Mouse (Mus musculus): Measurements from ENCODE around the gene Nol6. TPM values are rescaled to one million over a fixed set of nuclear protein-coding genes. Genes with fewer than 3 reads are reported as not detected.

The Nol6 gene
- polyA plus RNA-seq (2015; fragmentation: Nextera tagmentation; extraction: Ambion mirVana) = 40.9 and 41.1 TPM in 2 replicates

GRCm38 (mm10) chr4:41124180-41124951 is at the start of gene Nol6:
TSS of gene Nol6 (minus strand) at chr4:41124455.
- Histone ChIP-seq H3K36me3 (replicated peaks) (peaks cover 26% of the 10 kb centered on the region), H3K27me3 (replicated peaks) (0 out of 2 replicates have a peak, but pooled peaks cover 3% of the 10 kb centered on the region), H3K9ac (peak within 1 kb of the TSS; percentile 58), H3K4me3 (peak within 1 kb of the TSS; percentile 62), H3K9me3 (no peaks in the 10 kb centered on the region), H3K27ac (peak within 1 kb of the TSS; percentile 57), H3K4me1 (peaks cover 13% of the 10 kb centered on the region), H3K4me2 (peak within 1 kb of the TSS; percentile 89)
- ATAC-seq (replicated peaks) = peak; percentile 100
- WGBS = 2% methylated on average over 29 of the region's 29 CpGs

GRCm38 (mm10) chr4:41170970-41171369 is 46.7 kb upstream of the Nol6 start:
- no peaks in the 10 kb centered on the region for H3K4me1 ChIP-seq
- no peak for ATAC-seq (replicated peaks)
- no peaks in the 10 kb centered on the region for H3K27me3 ChIP-seq (replicated peaks)
- H3K9ac ChIP-seq = no peak overlapping the region
- no peak overlapping the region for H3K4me2 ChIP-seq
- no peaks in the 10 kb centered on the region for H3K9me3 ChIP-seq
- WGBS = 86% methylated on average over 2 of the region's 2 CpGs
- no peak overlapping the region for H3K4me3 ChIP-seq
- no peak overlapping the region for H3K27ac ChIP-seq
- H3K36me3 ChIP-seq (replicated peaks) = 0 out of 2 replicates have a peak, but pooled peaks cover 7% of the 10 kb centered on the region

- Histone ChIP-seq H3K27ac (peak overlapping the region; percentile 32; the same call in 1 of the 2 replicates), H3K4me3 (no peak overlapping the region), H3K9ac (no peak overlapping the region), H3K4me1 (peaks cover 10% of the 10 kb centered on the region; the same call in 1 of the 2 replicates), H3K4me2 (no peak overlapping the region), H3K36me3 (replicated peaks) (no peaks in the 10 kb centered on the region), H3K27me3 (replicated peaks) (no peaks in the 10 kb centered on the region), H3K9me3 (no peaks in the 10 kb centered on the region)
- ATAC-seq (replicated peaks) = no peak; the same call in 1 of the 2 replicates
- WGBS = 71% methylated on average over 6 of the region's 6 CpGs
Measured at GRCm38 (mm10) chr4:41165693-41166475, 41.6 kb upstream of the Nol6 start.

- Histone ChIP-seq H3K9ac (no peak overlapping the region), H3K9me3 (no peaks in the 10 kb centered on the region), H3K27me3 (replicated peaks) (no peaks in the 10 kb centered on the region), H3K4me2 (no peak overlapping the region), H3K27ac (peak overlapping the region; percentile 32), H3K4me3 (no peak overlapping the region), H3K36me3 (replicated peaks) (no peaks in the 10 kb centered on the region), H3K4me1 (peaks cover 10% of the 10 kb centered on the region; the same call in 1 of the 2 replicates)
- WGBS = 17% methylated on average over 2 of the region's 2 CpGs
- 0 out of 2 replicates have a peak, but pooled peaks have one; percentile 7 for ATAC-seq (replicated peaks)
Measured at GRCm38 (mm10) chr4:41164974-41165373, 40.7 kb upstream of the Nol6 start.

GRCm38 (mm10) chr4:41161232-41161631 is 37.0 kb upstream of the Nol6 start:
- no peaks in the 10 kb centered on the region for H3K9me3 ChIP-seq
- no peak for ATAC-seq (replicated peaks)
- H3K27me3 ChIP-seq (replicated peaks) = no peaks in the 10 kb centered on the region
- peaks cover 13% of the 10 kb centered on the region; the same call in 1 of the 2 replicates for H3K4me1 ChIP-seq
- H3K4me3 ChIP-seq = no peak overlapping the region
- no peak overlapping the region for H3K4me2 ChIP-seq
- H3K36me3 ChIP-seq (replicated peaks) = no peaks in the 10 kb centered on the region
- no peak overlapping the region for H3K27ac ChIP-seq
- whole genome bisulfite sequencing = 98% methylated on average over 3 of the region's 3 CpGs
- H3K9ac ChIP-seq = no peak overlapping the region

GRCm38 (mm10) chr4:41158251-41158650 is 34.0 kb upstream of the Nol6 start:
- Histone ChIP-seq H3K27me3 (replicated peaks) (no peaks in the 10 kb centered on the region), H3K4me3 (no peak overlapping the region), H3K9me3 (no peaks in the 10 kb centered on the region), H3K36me3 (replicated peaks) (no peaks in the 10 kb centered on the region), H3K9ac (no peak overlapping the region), H3K4me2 (no peak overlapping the region), H3K4me1 (0 out of 2 replicates have a peak, but pooled peaks cover 3% of the 10 kb centered on the region), H3K27ac (no peak overlapping the region)
- ATAC-seq (replicated peaks) = no peak
- WGBS = 93% methylated on average over 1 of the region's 1 CpGs

GRCm38 (mm10) chr4:41156961-41157360 is 32.7 kb upstream of the Nol6 start:
- no peak overlapping the region for H3K4me2 ChIP-seq
- no peak overlapping the region for H3K4me3 ChIP-seq
- H3K9me3 ChIP-seq = no peaks in the 10 kb centered on the region
- 0 out of 2 replicates have a peak, but pooled peaks cover 3% of the 10 kb centered on the region for H3K4me1 ChIP-seq
- 85% methylated on average over 9 of the region's 9 CpGs for WGBS
- H3K27me3 ChIP-seq (replicated peaks) = no peaks in the 10 kb centered on the region
- H3K9ac ChIP-seq = no peak overlapping the region
- no peak overlapping the region for H3K27ac ChIP-seq
- ATAC-seq (replicated peaks) = no peak
- H3K36me3 ChIP-seq (replicated peaks) = no peaks in the 10 kb centered on the region

- ATAC-seq (replicated peaks) = no peak
- no peaks in the 10 kb centered on the region for H3K27me3 ChIP-seq (replicated peaks)
- H3K36me3 ChIP-seq (replicated peaks) = no peaks in the 10 kb centered on the region
- WGBS = 81% methylated on average over 3 of the region's 3 CpGs
- H3K4me2 ChIP-seq = no peak overlapping the region
- no peaks in the 10 kb centered on the region for H3K9me3 ChIP-seq
- no peak overlapping the region for H3K27ac ChIP-seq
- H3K4me3 ChIP-seq = no peak overlapping the region
- H3K9ac ChIP-seq = no peak overlapping the region
- 0 out of 2 replicates have a peak, but pooled peaks cover 3% of the 10 kb centered on the region for H3K4me1 ChIP-seq
Measured at GRCm38 (mm10) chr4:41153146-41153545, 28.9 kb upstream of the Nol6 start.

GRCm38 (mm10) chr4:41151186-41151585 is 26.9 kb upstream of the Nol6 start:
- no peaks in the 10 kb centered on the region for H3K4me1 ChIP-seq
- no peak overlapping the region for H3K4me2 ChIP-seq
- H3K4me3 ChIP-seq = no peak overlapping the region
- H3K36me3 ChIP-seq (replicated peaks) = no peaks in the 10 kb centered on the region
- ATAC-seq (replicated peaks) = no peak
- H3K9me3 ChIP-seq = no peaks in the 10 kb centered on the region
- H3K27ac ChIP-seq = no peak overlapping the region
- no peaks in the 10 kb centered on the region for H3K27me3 ChIP-seq (replicated peaks)
- 95% methylated on average over 7 of the region's 7 CpGs for WGBS
- no peak overlapping the region for H3K9ac ChIP-seq

- Histone ChIP-seq H3K27ac (no peak overlapping the region), H3K36me3 (replicated peaks) (no peaks in the 10 kb centered on the region), H3K4me3 (no peak overlapping the region), H3K9me3 (no peaks in the 10 kb centered on the region), H3K9ac (no peak overlapping the region), H3K4me2 (no peak overlapping the region), H3K4me1 (no peaks in the 10 kb centered on the region), H3K27me3 (replicated peaks) (no peaks in the 10 kb centered on the region)
- no peak for ATAC-seq (replicated peaks)
- WGBS = 72% methylated on average over 3 of the region's 3 CpGs
Measured at GRCm38 (mm10) chr4:41149891-41150290, 25.6 kb upstream of the Nol6 start.

GRCm38 (mm10) chr4:41142601-41143000 is 18.3 kb upstream of the Nol6 start:
- H3K27ac ChIP-seq = no peak overlapping the region
- no peak overlapping the region for H3K4me2 ChIP-seq
- WGBS = 90% methylated on average over 2 of the region's 2 CpGs
- H3K4me1 ChIP-seq = peaks cover 16% of the 10 kb centered on the region
- no peak for ATAC-seq (replicated peaks)
- no peaks in the 10 kb centered on the region for H3K27me3 ChIP-seq (replicated peaks)
- H3K9ac ChIP-seq = no peak overlapping the region
- H3K36me3 ChIP-seq (replicated peaks) = no peaks in the 10 kb centered on the region
- H3K4me3 ChIP-seq = no peak overlapping the region
- H3K9me3 ChIP-seq = no peaks in the 10 kb centered on the region

GRCm38 (mm10) chr4:41140174-41140875 is 16.1 kb upstream of the Nol6 start:
- Histone ChIP-seq H3K27ac (no peak overlapping the region), H3K9ac (no peak overlapping the region), H3K27me3 (replicated peaks) (no peaks in the 10 kb centered on the region), H3K4me1 (peaks cover 23% of the 10 kb centered on the region), H3K4me3 (no peak overlapping the region), H3K9me3 (no peaks in the 10 kb centered on the region), H3K4me2 (no peak overlapping the region), H3K36me3 (replicated peaks) (no peaks in the 10 kb centered on the region)
- no peak for ATAC-seq (replicated peaks)
- WGBS = 93% methylated on average over 6 of the region's 6 CpGs
